Mouse (Mus musculus) liver, postnatal 0 days (tissue): ENCODE measurements around the gene Xpo4.

Source experiments
- CTCF ChIP-seq: sonication (generic); IDR thresholded peaks from 2 replicates; pipeline ENCODE4 v1.5.1; 2016; ENCODE audit warnings: antibody characterized with exemption, low read depth
- EP300 ChIP-seq: IDR thresholded peaks from 2 replicates; pipeline ENCODE4 v1.6.1; 2016; ENCODE audit warnings: antibody characterized with exemption, low read depth, mild to moderate bottlenecking

- no peak for TF ChIP-seq CTCF
- TF ChIP-seq EP300: no peak
These were observed 36.8 kb upstream of the Xpo4 start for GRCm38 (mm10) chr14:57701915-57702477.
